Mouse (Mus musculus) G1E (cell line): ENCODE data around the gene Rapgef2.

Experiments used
- CTCF ChIP-seq: IDR thresholded peaks from 2 replicates; pipeline ENCODE4 v1.5.1; 2012; ENCODE audit warnings: low read depth, low read length, inconsistent platforms, mixed read lengths
- GATA1 ChIP-seq: IDR thresholded peaks from 2 replicates; pipeline ENCODE4 v1.6.1; 2012; ENCODE audit warnings: borderline replicate concordance, low read length, inconsistent platforms, mixed read lengths
- GATA2 ChIP-seq: IDR thresholded peaks from 2 replicates; pipeline ENCODE4 v1.6.1; 2012; ENCODE audit warnings: low read depth, low read length, inconsistent platforms, borderline replicate concordance
- POLR2AphosphoS5 ChIP-seq: IDR thresholded peaks from 2 replicates; pipeline ENCODE4 v1.6.1; 2012; ENCODE audit warnings: low read depth, low read length, inconsistent platforms; ENCODE audit not compliant: insufficient replicate concordance
- TAL1 ChIP-seq: conservative IDR thresholded peaks from 2 replicates; pipeline ENCODE4 v1.6.1; 2012; ENCODE audit warnings: low read depth, low read length, inconsistent platforms, mixed read lengths

- TF ChIP-seq CTCF, result no peak
- no peak for TF ChIP-seq GATA2
- TF ChIP-seq GATA1, result no peak
- TF ChIP-seq TAL1, result no peak
- TF ChIP-seq POLR2AphosphoS5, result no peak
Measured at GRCm38 (mm10) chr3:79181248-79181991, 104.9 kb downstream of the Rapgef2 start.
